Mouse (Mus musculus) MEL (cell line): Measurements from ENCODE around the gene Fxyd5.

Source experiments
- BHLHE40 ChIP-seq: IDR thresholded peaks from 2 replicates; pipeline ENCODE4 v1.6.1; 2012; ENCODE audit warnings: low read depth, mild to moderate bottlenecking, inconsistent platforms, low read length, improper control_type of control experiment, borderline replicate concordance
- CTCF ChIP-seq, 3 experiments: IDR thresholded peaks in 2 of 3; conservative IDR thresholded peaks in 1 of 3; 2 replicates each; pipeline ENCODE4 v1.5.1; 2011 to 2012; ENCODE audit warnings: low read length in 3 of 3, low read depth in 2 of 3, mild to moderate bottlenecking in 2 of 3, improper control_type of control experiment in 1 of 3, inconsistent platforms in 1 of 3, mixed read lengths in 1 of 3, moderate library complexity in 1 of 3; ENCODE audit not compliant: control insufficient read depth in 1 of 3, insufficient read depth in 1 of 3, poor library complexity in 1 of 3, severe bottlenecking in 1 of 3
- GATA1 ChIP-seq: IDR thresholded peaks from 2 replicates; pipeline ENCODE4 v1.6.1; 2011; ENCODE audit warnings: low read depth, low read length, improper control_type of control experiment
- POLR2A ChIP-seq, 2 experiments: IDR thresholded peaks; 2 replicates each; pipeline ENCODE4 v1.6.1; 2011 to 2012; ENCODE audit warnings: low read length in 2 of 2, mild to moderate bottlenecking in 2 of 2, control low read depth in 1 of 2, improper control_type of control experiment in 1 of 2, low read depth in 1 of 2, moderate library complexity in 1 of 2; ENCODE audit not compliant: control insufficient read depth in 1 of 2, insufficient read depth in 1 of 2, poor library complexity in 1 of 2

DNA sequence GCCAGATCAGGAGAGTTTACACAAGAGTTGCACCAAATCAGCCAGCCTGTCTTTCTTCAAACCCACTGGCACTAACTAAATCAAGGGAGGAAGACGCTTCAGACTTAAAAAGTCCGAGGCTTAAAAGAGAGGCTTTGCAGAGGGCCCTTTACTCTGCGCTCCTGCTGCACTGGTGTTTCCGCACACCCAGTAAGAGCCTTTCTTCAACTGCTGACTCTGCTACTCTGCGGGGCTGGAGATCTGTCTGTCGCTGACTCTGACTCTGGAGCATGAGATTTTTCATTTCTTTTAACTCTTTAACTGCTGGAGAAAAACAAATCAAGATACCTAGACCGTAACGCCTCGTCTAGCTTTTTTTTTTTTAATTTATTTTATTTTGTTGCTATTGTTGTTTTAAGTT lies 41.9 kb upstream of the Fxyd5 start:
- TF ChIP-seq BHLHE40 (no peak), CTCF (IDR thresholded peaks at IDR 0.05 in 2 of 3, conservative IDR thresholded peaks at IDR 0.05 in 1 of 3; ENCODE audit: control insufficient read depth in 1 of 3, insufficient read depth in 1 of 3, low read depth in 2 of 3, low read length in 3 of 3, poor library complexity in 1 of 3, severe bottlenecking in 1 of 3) (no peak), POLR2A (IDR thresholded peaks at IDR 0.05; ENCODE audit: control insufficient read depth in 1 of 2, insufficient read depth in 1 of 2, low read depth in 1 of 2, low read length in 2 of 2, poor library complexity in 1 of 2) (no peak), GATA1 (no peak)
